Mouse (Mus musculus) heart, embryonic 13.5 days (tissue): ENCODE data around the gene Zfp523. TPM values are rescaled to one million over a fixed set of nuclear protein-coding genes. Genes with fewer than 3 reads are reported as not detected.

ENCODE experiments used
- ATAC-seq: fragments of 200-750 bp; cut with Nextera tagmentation; 2 replicates; pipeline ENCODE4 v1.8.0; 2017; ENCODE audit warnings: moderate TSS enrichment; ENCODE audit not compliant: insufficient number of reproducible peaks, low FRiP score, low TSS enrichment; ENCODE audit errors: extremely low read depth
- H3K27ac ChIP-seq: fragments of 300-500 bp; sonication (generic); replicated peaks from 2 replicates; pipeline ENCODE4 v1.5.1; 2015; ENCODE audit warnings: moderate library complexity, mild to moderate bottlenecking, inconsistent platforms
- H3K27me3 ChIP-seq: fragments of 300-500 bp; sonication (generic); replicated peaks from 2 replicates; pipeline ENCODE4 v1.6.1; 2015; ENCODE audit warnings: mild to moderate bottlenecking, inconsistent platforms
- H3K36me3 ChIP-seq: fragments of 300-500 bp; sonication (generic); 2 replicates; pipeline ENCODE4 v1.6.1; 2015; ENCODE audit warnings: mild to moderate bottlenecking, inconsistent platforms
- H3K4me1 ChIP-seq: fragments of 300-500 bp; sonication (generic); 2 replicates; pipeline ENCODE4 v1.6.1; 2015; ENCODE audit warnings: inconsistent platforms
- H3K4me2 ChIP-seq: fragments of 300-500 bp; sonication (generic); 2 replicates; pipeline ENCODE4 v1.6.1; 2015; ENCODE audit warnings: inconsistent platforms, mild to moderate bottlenecking, moderate library complexity
- H3K4me3 ChIP-seq: fragments of 300-500 bp; sonication (generic); 2 replicates; pipeline ENCODE4 v1.5.1; 2015; ENCODE audit warnings: moderate library complexity, mild to moderate bottlenecking, inconsistent platforms
- H3K9ac ChIP-seq: fragments of 300-500 bp; sonication (generic); 2 replicates; pipeline ENCODE4 v1.6.1; 2015; ENCODE audit warnings: inconsistent platforms, mild to moderate bottlenecking, moderate library complexity
- H3K9me3 ChIP-seq: fragments of 300-500 bp; sonication (generic); 2 replicates; pipeline ENCODE4 v1.6.1; 2016; ENCODE audit warnings: inconsistent platforms
- WGBS: fragments of 180-500 bp; shearing (Covaris S2); methylation state at CpG from one replicate; pipeline ENCODE4 v1.1.7; 2015; ENCODE audit warnings: mixed read lengths; 5-methylcytosine and 5-hydroxymethylcytosine counted together
- polyA plus RNA-seq: library from polyadenylated mRNA; unstranded; fragments of >200 nt; fragmentation: Nextera tagmentation; extraction: Ambion mirVana; gene quantifications from 2 replicates; pipeline ENCODE4 v1.2.1, GENCODE M21; 2015

The Zfp523 gene
- polyA plus RNA-seq, 1 experiment from 2014 or later = 24.2 TPM

- Histone ChIP-seq H3K9ac (0 out of 2 replicates have a peak overlapping the region, but pooled peaks have one; percentile 2), H3K27me3 (peaks cover 90% of the 10 kb centered on the region), H3K36me3 (no peaks in the 10 kb centered on the region), H3K27ac (0 out of 2 replicates have a peak overlapping the region, but pooled peaks have one; percentile 12), H3K4me3 (no peak overlapping the region), H3K4me1 (peaks cover 23% of the 10 kb centered on the region), H3K4me2 (peak overlapping the region; percentile 39), H3K9me3 (no peaks in the 10 kb centered on the region)
- ATAC-seq = no peak
- WGBS = 13% methylated on average over 10 of the region's 11 CpGs
Measured at GRCm38 (mm10) chr17:28161310-28161881, 15.5 kb upstream of the Zfp523 start.

GRCm38 (mm10) chr17:28163666-28164065 lies 13.3 kb upstream of the Zfp523 start:
- 13% methylated on average over 6 of the region's 6 CpGs for WGBS
- ATAC-seq = no peak
- Histone ChIP-seq H3K4me2 (no peak overlapping the region), H3K27me3 (peaks cover 75% of the 10 kb centered on the region), H3K27ac (no peak overlapping the region), H3K9ac (no peak overlapping the region), H3K4me1 (peaks cover 23% of the 10 kb centered on the region), H3K36me3 (no peaks in the 10 kb centered on the region), H3K4me3 (no peak overlapping the region), H3K9me3 (no peaks in the 10 kb centered on the region)

- ATAC-seq = no peak
- peaks cover 30% of the 10 kb centered on the region for H3K4me1 ChIP-seq
- H3K9me3 ChIP-seq = no peaks in the 10 kb centered on the region
- no peak overlapping the region for H3K9ac ChIP-seq
- H3K4me2 ChIP-seq = no peak overlapping the region
- H3K36me3 ChIP-seq = no peaks in the 10 kb centered on the region
- H3K27ac ChIP-seq = no peak overlapping the region
- 79% methylated on average over 6 of the region's 6 CpGs for WGBS
- H3K27me3 ChIP-seq = peaks cover 15% of the 10 kb centered on the region
- H3K4me3 ChIP-seq = no peak overlapping the region
Measured at GRCm38 (mm10) chr17:28170460-28171305, 6.2 kb upstream of the Zfp523 start.

GRCm38 (mm10) chr17:28172690-28173089 lies 4.2 kb upstream of the Zfp523 start:
- Histone ChIP-seq H3K4me3 (no peak overlapping the region), H3K4me1 (peaks cover 38% of the 10 kb centered on the region), H3K27me3 (no peaks in the 10 kb centered on the region; the same call in 1 of the 2 replicates), H3K36me3 (no peaks in the 10 kb centered on the region), H3K27ac (peak overlapping the region; percentile 38; the same call in 1 of the 2 replicates), H3K9ac (0 out of 2 replicates have a peak overlapping the region, but pooled peaks have one; percentile 25), H3K4me2 (peak overlapping the region; percentile 32), H3K9me3 (no peaks in the 10 kb centered on the region)
- WGBS = 33% methylated on average over 9 of the region's 9 CpGs
- ATAC-seq = no peak

GRCm38 (mm10) chr17:28177540-28178046 lies 664 bp downstream of the Zfp523 start:
- ATAC-seq = peak; percentile 68
- H3K36me3 ChIP-seq = no peaks in the 10 kb centered on the region; the same call in 1 of the 2 replicates
- no peaks in the 10 kb centered on the region for H3K27me3 ChIP-seq
- peak overlapping the region; percentile 98 for H3K9ac ChIP-seq
- peaks cover 67% of the 10 kb centered on the region for H3K4me1 ChIP-seq
- H3K9me3 ChIP-seq = no peaks in the 10 kb centered on the region
- peak overlapping the region; percentile 92 for H3K4me2 ChIP-seq
- 11% methylated on average over 13 of the region's 22 CpGs for WGBS
- peak overlapping the region; percentile 91 for H3K27ac ChIP-seq
- peak overlapping the region; percentile 89 for H3K4me3 ChIP-seq

- Histone ChIP-seq H3K9me3 (no peaks in the 10 kb centered on the region), H3K4me1 (peaks cover 81% of the 10 kb centered on the region), H3K4me3 (peak overlapping the region; percentile 28; the same call in 1 of the 2 replicates), H3K9ac (peak overlapping the region; percentile 15), H3K27me3 (no peaks in the 10 kb centered on the region), H3K4me2 (peak overlapping the region; percentile 92), H3K27ac (peak overlapping the region; percentile 67), H3K36me3 (no peaks in the 10 kb centered on the region; the same call in 1 of the 2 replicates)
- ATAC-seq = no peak
- WGBS = 37% methylated on average over 4 of the region's 4 CpGs
Measured at GRCm38 (mm10) chr17:28180331-28180730, 3.4 kb downstream of the Zfp523 start.

GRCm38 (mm10) chr17:28180783-28181544 lies 4.0 kb downstream of the Zfp523 start:
- Histone ChIP-seq H3K9ac (no peak overlapping the region; the same call in 1 of the 2 replicates), H3K36me3 (no peaks in the 10 kb centered on the region; the same call in 1 of the 2 replicates), H3K4me1 (peaks cover 88% of the 10 kb centered on the region), H3K27ac (peak overlapping the region; percentile 67), H3K9me3 (no peaks in the 10 kb centered on the region), H3K4me3 (no peak overlapping the region), H3K27me3 (no peaks in the 10 kb centered on the region), H3K4me2 (peak overlapping the region; percentile 92)
- 75% methylated on average over 15 of the region's 15 CpGs for WGBS
- ATAC-seq = no peak

- Histone ChIP-seq H3K4me1 (peaks cover 57% of the 10 kb centered on the region), H3K9ac (no peak overlapping the region), H3K4me2 (no peak overlapping the region), H3K27ac (no peak overlapping the region), H3K4me3 (no peak overlapping the region), H3K27me3 (no peaks in the 10 kb centered on the region), H3K36me3 (peaks cover 6% of the 10 kb centered on the region), H3K9me3 (no peaks in the 10 kb centered on the region)
- ATAC-seq = no peak
- WGBS = 59% methylated on average over 7 of the region's 7 CpGs
Measured at GRCm38 (mm10) chr17:28184971-28185638, 8.2 kb downstream of the Zfp523 start.

- H3K27ac ChIP-seq = no peak overlapping the region
- 80% methylated on average over 5 of the region's 5 CpGs for WGBS
- peaks cover 37% of the 10 kb centered on the region for H3K36me3 ChIP-seq
- no peak overlapping the region for H3K4me3 ChIP-seq
- peaks cover 25% of the 10 kb centered on the region for H3K4me1 ChIP-seq
- H3K4me2 ChIP-seq = no peak overlapping the region
- H3K9me3 ChIP-seq = no peaks in the 10 kb centered on the region
- no peaks in the 10 kb centered on the region for H3K27me3 ChIP-seq
- no peak overlapping the region for H3K9ac ChIP-seq
- ATAC-seq = no peak
Measured at GRCm38 (mm10) chr17:28188313-28188712, 11.4 kb downstream of the Zfp523 start.

- 48% methylated on average over 1 of the region's 1 CpGs for WGBS
- Histone ChIP-seq H3K4me3 (no peak overlapping the region), H3K9ac (no peak overlapping the region), H3K36me3 (peaks cover 74% of the 10 kb centered on the region), H3K4me1 (no peaks in the 10 kb centered on the region), H3K9me3 (no peaks in the 10 kb centered on the region), H3K27me3 (no peaks in the 10 kb centered on the region), H3K27ac (no peak overlapping the region), H3K4me2 (no peak overlapping the region)
- ATAC-seq = no peak
Measured at GRCm38 (mm10) chr17:28192754-28193153, 15.8 kb downstream of the Zfp523 start.
